ENCODE assay signal across 21 mouse cellular contexts in the genomic region with DNA sequence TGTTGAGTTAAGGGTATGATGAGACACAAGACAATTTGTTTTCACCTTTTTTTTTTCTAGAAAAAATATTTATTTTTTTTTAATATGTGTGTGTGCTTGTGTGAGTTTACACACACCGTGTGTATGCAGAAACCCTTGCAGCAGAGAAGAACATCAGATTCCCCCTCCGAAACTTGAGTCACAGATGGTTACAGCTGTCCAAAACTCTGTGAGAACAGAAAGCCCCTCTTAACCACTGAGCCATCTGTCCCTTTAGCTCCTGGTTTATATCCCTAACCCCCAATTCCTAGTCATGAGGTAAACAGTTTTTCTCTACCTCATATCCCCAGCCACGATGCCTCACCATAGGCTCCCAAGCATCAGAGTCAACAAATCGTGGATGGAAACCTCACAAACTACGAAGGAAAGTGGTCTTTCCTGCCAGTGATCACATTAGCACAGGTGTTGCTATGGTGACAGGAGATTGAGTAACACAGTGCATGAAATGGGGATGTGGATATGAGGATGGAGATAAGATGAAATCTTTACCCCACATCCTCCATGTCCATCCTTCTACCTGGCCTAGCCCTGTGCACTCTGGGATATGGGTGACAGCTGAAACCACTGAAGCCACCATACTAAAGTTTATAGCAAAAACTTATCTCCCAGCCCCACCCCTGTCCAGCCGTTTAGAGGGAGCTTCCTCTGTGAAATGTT. TPM values are rescaled to one million over a fixed set of nuclear protein-coding genes. Genes with fewer than 3 reads are reported as not detected.
DNase-seq lines count a peak whose midpoint lies in the region; ATAC-seq and TF ChIP-seq lines count a peak whose summit lies in the region.
"Had no signal": no experiment of that assay in that cellular context is flagged by ENCODE, and none has a peak within 500 bp of the region (broad histone marks: within the 10 kb centered on the region; RNA-seq: fewer than 3 reads in every experiment).

No protein-coding gene starts in this region.

- no peak overlapping the region for H3ac ChIP-seq in C2C12 (ENCODE audit: control insufficient read depth, insufficient read length, low read depth)

- H3K4me3 ChIP-seq in heart, embryonic 10.5 days = no peak overlapping the region
- H3K4me3 ChIP-seq in limb, embryonic 13.5 days = no peak overlapping the region
- no peak overlapping the region for H3K4me3 ChIP-seq in limb, embryonic 10.5 days
- no peak overlapping the region for H3K4me3 ChIP-seq in C2C12 (ENCODE audit: insufficient read depth, poor library complexity, severe bottlenecking)
- H3K4me3 ChIP-seq in forebrain, embryonic 13.5 days = no peak overlapping the region
- H3K4me3 ChIP-seq: forebrain, embryonic 12.5 days; heart, embryonic 15.5 days; hindbrain, embryonic 12.5 days; limb, embryonic 15.5 days; neural tube, embryonic 12.5 days had no signal

- peaks cover 25% of the 10 kb centered on the region for H3K79me3 ChIP-seq in C2C12 (ENCODE audit: low read depth)

- DNase-seq in heart, adult 11 months = peak; percentile 64
- no peak for DNase-seq in heart, embryonic 10.5 days (ENCODE audit: low spot score)
- DNase-seq in limb, embryonic 10.5 days (ENCODE audit: low spot score) = no peak
- DNase-seq in embryo, embryonic 10 days (ENCODE audit: low spot score) = no peak
- DNase-seq: adrenal gland, postnatal 14 days; cerebellum, adult 18-20 months; kidney, postnatal 36 days; lung, adult 2 months; lung, postnatal 4 days; midbrain, embryonic 14.5 days; thymus, postnatal 4 days had no signal

- H3K27me3 ChIP-seq in heart, embryonic 10.5 days (ENCODE audit: insufficient read depth, poor library complexity, severe bottlenecking) = no peaks in the 10 kb centered on the region
- peaks cover 5% of the 10 kb centered on the region; the same call in 1 of the 2 replicates for H3K27me3 ChIP-seq in limb, embryonic 13.5 days
- no peaks in the 10 kb centered on the region for H3K27me3 ChIP-seq in limb, embryonic 10.5 days (ENCODE audit: low read depth, poor library complexity, severe bottlenecking)
- H3K27me3 ChIP-seq in C2C12 (ENCODE audit: control insufficient read depth, insufficient read depth, insufficient read length) = no peaks in the 10 kb centered on the region
- no peaks in the 10 kb centered on the region for H3K27me3 ChIP-seq in forebrain, embryonic 13.5 days
- H3K27me3 ChIP-seq: forebrain, embryonic 12.5 days; heart, embryonic 15.5 days; hindbrain, embryonic 12.5 days; limb, embryonic 15.5 days; neural tube, embryonic 12.5 days had no signal

- H3K36me3 ChIP-seq in heart, embryonic 10.5 days = no peaks in the 10 kb centered on the region
- H3K36me3 ChIP-seq in limb, embryonic 13.5 days = no peaks in the 10 kb centered on the region
- H3K36me3 ChIP-seq in limb, embryonic 10.5 days = no peaks in the 10 kb centered on the region
- peaks cover 2% of the 10 kb centered on the region for H3K36me3 ChIP-seq in C2C12 (ENCODE audit: control insufficient read depth, insufficient read depth)
- H3K36me3 ChIP-seq in forebrain, embryonic 13.5 days (ENCODE audit: poor library complexity, severe bottlenecking) = no peaks in the 10 kb centered on the region
- H3K36me3 ChIP-seq: forebrain, embryonic 12.5 days; heart, embryonic 15.5 days; hindbrain, embryonic 12.5 days; limb, embryonic 15.5 days; neural tube, embryonic 12.5 days had no signal

- H3K9ac ChIP-seq in limb, embryonic 13.5 days = no peak overlapping the region
- no peak overlapping the region for H3K9ac ChIP-seq in forebrain, embryonic 13.5 days
- H3K9ac ChIP-seq: forebrain, embryonic 12.5 days; heart, embryonic 15.5 days; hindbrain, embryonic 12.5 days; limb, embryonic 15.5 days; neural tube, embryonic 12.5 days had no signal

- peaks cover 15% of the 10 kb centered on the region; the same call in 1 of the 2 replicates for H3K4me1 ChIP-seq in heart, embryonic 10.5 days
- peaks cover 6% of the 10 kb centered on the region; the same call in 1 of the 2 replicates for H3K4me1 ChIP-seq in limb, embryonic 13.5 days
- 0 out of 2 replicates have a peak, but pooled peaks cover 11% of the 10 kb centered on the region for H3K4me1 ChIP-seq in limb, embryonic 10.5 days
- no peaks in the 10 kb centered on the region for H3K4me1 ChIP-seq in forebrain, embryonic 13.5 days
- H3K4me1 ChIP-seq: forebrain, embryonic 12.5 days; hindbrain, embryonic 12.5 days; neural tube, embryonic 12.5 days had no signal

- no peak for TF ChIP-seq CTCF in C2C12 (IDR thresholded peaks at IDR 0.05; ENCODE audit: control insufficient read depth, insufficient read depth, insufficient read length)

- peaks cover 65% of the 10 kb centered on the region for H3K79me2 ChIP-seq in C2C12 (ENCODE audit: control insufficient read depth, insufficient read depth)

- no peak overlapping the region for H3K4me2 ChIP-seq in limb, embryonic 13.5 days (replicated peaks)
- H3K4me2 ChIP-seq in forebrain, embryonic 13.5 days = no peak overlapping the region
- H3K4me2 ChIP-seq: forebrain, embryonic 12.5 days; heart, embryonic 15.5 days; hindbrain, embryonic 12.5 days; limb, embryonic 15.5 days; neural tube, embryonic 12.5 days had no signal

- ATAC-seq in limb, embryonic 13.5 days (ENCODE audit: low FRiP score, low read depth) = 0 out of 2 replicates have a peak, but pooled peaks have one; percentile 48
- ATAC-seq in megakaryocyte, adult 5-6 weeks (ENCODE audit: poor library complexity, severe bottlenecking) = peak; percentile 61
- no peak for ATAC-seq in forebrain, embryonic 13.5 days
- ATAC-seq: inflammation-experienced regulatory T-cells, adult 6 months had no signal

- H3K9me3 ChIP-seq in heart, embryonic 10.5 days = no peaks in the 10 kb centered on the region
- H3K9me3 ChIP-seq in limb, embryonic 13.5 days = no peaks in the 10 kb centered on the region
- H3K9me3 ChIP-seq in limb, embryonic 10.5 days (replicated peaks) = no peaks in the 10 kb centered on the region
- H3K9me3 ChIP-seq in forebrain, embryonic 13.5 days (replicated peaks) = no peaks in the 10 kb centered on the region
- H3K9me3 ChIP-seq: forebrain, embryonic 12.5 days; heart, embryonic 15.5 days; hindbrain, embryonic 12.5 days; limb, embryonic 15.5 days; neural tube, embryonic 12.5 days had no signal

- WGBS in heart, embryonic 10.5 days = 71% methylated on average over 6 of the region's 6 CpGs
- WGBS in limb, embryonic 13.5 days = 80% methylated on average over 6 of the region's 6 CpGs
- WGBS in limb, embryonic 10.5 days = 83% methylated on average over 6 of the region's 6 CpGs
- 87% methylated on average over 6 of the region's 6 CpGs for whole genome bisulfite sequencing in forebrain, embryonic 13.5 days

- no peak overlapping the region for H3K27ac ChIP-seq in heart, embryonic 10.5 days
- H3K27ac ChIP-seq in limb, embryonic 13.5 days = no peak overlapping the region
- no peak overlapping the region for H3K27ac ChIP-seq in limb, embryonic 10.5 days
- H3K27ac ChIP-seq in forebrain, embryonic 13.5 days = no peak overlapping the region
- H3K27ac ChIP-seq: forebrain, embryonic 12.5 days; heart, embryonic 15.5 days; hindbrain, embryonic 12.5 days; limb, embryonic 15.5 days; neural tube, embryonic 12.5 days had no signal

TF ChIP-seq in C2C12, 6 proteins besides CTCF, POLR2A, EP300 and RAD21:
- no peak for TF ChIP-seq MAX (IDR thresholded peaks at IDR 0.05)
- TF ChIP-seq CEBPB (IDR thresholded peaks at IDR 0.05; ENCODE audit: low read depth) = peak; percentile 12

RNA-seq across cellular contexts. Expression of gene Igfbp7, which starts 21.8 kb away (rescaled TPM):
- 16.6 and 25.7 TPM in 2 replicates for polyA plus RNA-seq in heart, embryonic 10.5 days (2016; fragmentation: Nextera tagmentation; extraction: Ambion mirVana)
- 33.4 and 35.0 TPM in 2 replicates for polyA plus RNA-seq in limb, embryonic 13.5 days (2015; fragmentation: Nextera tagmentation; extraction: Ambion mirVana)
- 1.1 and 1.3 TPM in 2 replicates for polyA plus RNA-seq in limb, embryonic 10.5 days (2016; fragmentation: Nextera tagmentation; extraction: Ambion mirVana)
- 402 TPM for polyA plus RNA-seq in C2C12 (2012; fragmentation: generic; extraction: Trizol)
- total RNA-seq in megakaryocyte, adult 5-6 weeks (2015) = 3.6 and 4.5 TPM in 2 replicates
- total RNA-seq in megakaryocyte, adult 5-6 weeks (2017) = 2.6 and 4.1 TPM in 2 replicates
- 44.2 and 47.9 TPM in 2 replicates for polyA plus RNA-seq in forebrain, embryonic 13.5 days (2015; fragmentation: Nextera tagmentation; extraction: Ambion mirVana)
